Comparison of ENCODE assay signal across 9 mouse cellular contexts in the genomic region with DNA sequence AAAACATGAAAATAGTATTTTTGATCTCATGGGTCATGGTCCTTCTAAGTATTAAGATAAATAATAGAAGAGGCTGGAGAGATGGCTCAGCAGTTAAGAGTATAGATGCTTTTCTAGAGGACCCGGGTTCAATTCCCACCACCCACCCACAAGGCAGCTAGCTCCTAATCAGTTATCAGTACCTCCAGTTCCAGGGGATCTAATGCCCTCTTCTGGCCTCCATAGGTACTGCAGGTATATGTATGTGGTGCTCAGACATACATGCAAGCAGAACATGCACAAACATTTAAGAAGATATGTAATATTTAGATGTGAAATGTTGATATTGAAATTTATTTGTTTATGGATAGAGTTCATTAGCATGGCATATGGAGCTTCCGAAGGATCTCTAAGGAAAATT. TPM values are rescaled to one million over a fixed set of nuclear protein-coding genes. Genes with fewer than 3 reads are reported as not detected.
DNase-seq lines count a peak whose midpoint lies in the region; ATAC-seq and TF ChIP-seq lines count a peak whose summit lies in the region.
"Had no signal": no experiment of that assay in that cellular context is flagged by ENCODE, and none has a peak within 500 bp of the region (broad histone marks: within the 10 kb centered on the region; RNA-seq: fewer than 3 reads in every experiment).

No protein-coding gene starts in this region.

- no peak overlapping the region for H3K27ac ChIP-seq in hindbrain, postnatal 0 days
- no peak overlapping the region for H3K27ac ChIP-seq in hindbrain, embryonic 13.5 days
- no peak overlapping the region for H3K27ac ChIP-seq in liver, embryonic 13.5 days
- H3K27ac ChIP-seq in hindbrain, embryonic 14.5 days, result no peak overlapping the region

- no peaks in the 10 kb centered on the region for H3K4me1 ChIP-seq in hindbrain, postnatal 0 days (ENCODE audit: insufficient read depth, low read length)
- no peaks in the 10 kb centered on the region for H3K4me1 ChIP-seq in hindbrain, embryonic 13.5 days (replicated peaks)
- H3K4me1 ChIP-seq in liver, embryonic 13.5 days (replicated peaks), result no peaks in the 10 kb centered on the region
- H3K4me1 ChIP-seq in hindbrain, embryonic 14.5 days (replicated peaks; ENCODE audit: control insufficient read depth, insufficient read depth, low read length), result no peaks in the 10 kb centered on the region

- no peaks in the 10 kb centered on the region for H3K9me3 ChIP-seq in hindbrain, postnatal 0 days (ENCODE audit: low read length)
- H3K9me3 ChIP-seq in hindbrain, embryonic 13.5 days, result no peaks in the 10 kb centered on the region
- no peaks in the 10 kb centered on the region for H3K9me3 ChIP-seq in liver, embryonic 13.5 days (replicated peaks)
- 0 out of 2 replicates have a peak, but pooled peaks cover 4% of the 10 kb centered on the region for H3K9me3 ChIP-seq in hindbrain, embryonic 14.5 days (ENCODE audit: control insufficient read depth, low read length)

- ATAC-seq in hindbrain, postnatal 0 days, result no peak
- ATAC-seq in hindbrain, embryonic 13.5 days (ENCODE audit: low FRiP score), result no peak
- ATAC-seq in liver, embryonic 13.5 days (ENCODE audit: low read depth), result no peak
- ATAC-seq in hindbrain, embryonic 14.5 days (ENCODE audit: low FRiP score), result no peak

- no peaks in the 10 kb centered on the region for H3K36me3 ChIP-seq in hindbrain, postnatal 0 days (ENCODE audit: insufficient read depth, low read length)
- no peaks in the 10 kb centered on the region for H3K36me3 ChIP-seq in hindbrain, embryonic 13.5 days
- no peaks in the 10 kb centered on the region for H3K36me3 ChIP-seq in liver, embryonic 13.5 days
- H3K36me3 ChIP-seq in hindbrain, embryonic 14.5 days (replicated peaks; ENCODE audit: control insufficient read depth, insufficient read depth), result no peaks in the 10 kb centered on the region

- WGBS in hindbrain, postnatal 0 days, result 81% methylated on average over 2 of the region's 2 CpGs
- 78% methylated on average over 2 of the region's 2 CpGs for WGBS in hindbrain, embryonic 13.5 days
- 58% methylated on average over 2 of the region's 2 CpGs for WGBS in liver, embryonic 13.5 days (ENCODE audit: insufficient replicate concordance)
- 76% methylated on average over 2 of the region's 2 CpGs for WGBS in hindbrain, embryonic 14.5 days

- no peak overlapping the region for H3K4me2 ChIP-seq in hindbrain, postnatal 0 days (ENCODE audit: low read depth, low read length)
- H3K4me2 ChIP-seq in hindbrain, embryonic 13.5 days, result no peak overlapping the region
- no peak overlapping the region for H3K4me2 ChIP-seq in liver, embryonic 13.5 days
- no peak overlapping the region for H3K4me2 ChIP-seq in hindbrain, embryonic 14.5 days (replicated peaks)

- H3K27me3 ChIP-seq in hindbrain, postnatal 0 days (ENCODE audit: insufficient read depth, low read length), result no peaks in the 10 kb centered on the region
- peaks cover 22% of the 10 kb centered on the region; the same call in 1 of the 2 replicates for H3K27me3 ChIP-seq in hindbrain, embryonic 13.5 days
- H3K27me3 ChIP-seq in liver, embryonic 13.5 days, result no peaks in the 10 kb centered on the region
- no peaks in the 10 kb centered on the region for H3K27me3 ChIP-seq in hindbrain, embryonic 14.5 days (ENCODE audit: control insufficient read depth, insufficient read depth, low read length)

- TF ChIP-seq CTCF in hindbrain, postnatal 0 days (IDR thresholded peaks at IDR 0.05; ENCODE audit: low read depth), result peak; percentile 63

- DNase-seq in hindbrain, postnatal 0 days (ENCODE audit: low spot score), result no peak
- DNase-seq in 416B (ENCODE audit: low read depth) (peak; percentile 55), ES-CJ7 (ENCODE audit: low read depth, low spot score) (peak; percentile 73)
- peak; percentile 15 for DNase-seq in liver, embryonic 13.5 days
- no peak for DNase-seq in testis, postnatal 10 days (ENCODE audit: low spot score)
- no peak for DNase-seq in layer of hippocampus, adult 18-20 months (ENCODE audit: low spot score in 2 of 2)
- DNase-seq in hindbrain, embryonic 14.5 days (ENCODE audit: low spot score), result no peak

- no peak overlapping the region for H3K4me3 ChIP-seq in hindbrain, postnatal 0 days (ENCODE audit: low read length)
- H3K4me3 ChIP-seq in hindbrain, embryonic 13.5 days, result no peak overlapping the region
- no peak overlapping the region for H3K4me3 ChIP-seq in liver, embryonic 13.5 days (replicated peaks)
- H3K4me3 ChIP-seq in hindbrain, embryonic 14.5 days (replicated peaks; ENCODE audit: low read length), result no peak overlapping the region

- H3K9ac ChIP-seq in hindbrain, postnatal 0 days (replicated peaks; ENCODE audit: low read length), result no peak overlapping the region
- H3K9ac ChIP-seq in hindbrain, embryonic 13.5 days, result no peak overlapping the region
- H3K9ac ChIP-seq in liver, embryonic 13.5 days, result no peak overlapping the region
- H3K9ac ChIP-seq in hindbrain, embryonic 14.5 days, result no peak overlapping the region

RNA-seq across cellular contexts. Expression of a gene that starts 56.8 kb away (rescaled TPM):
- total RNA-seq in hindbrain, postnatal 0 days (2014; rRNA removed), result 0.11 TPM in 1 of 2 replicates, not detected in the other
- polyA plus RNA-seq in hindbrain, postnatal 0 days (2015; fragmentation: Nextera tagmentation; extraction: Ambion mirVana), result 0.41 and 0.44 TPM in 2 replicates
- 0.12 and 0.26 TPM in 2 replicates for polyA plus RNA-seq in hindbrain, embryonic 13.5 days (2015; fragmentation: Nextera tagmentation; extraction: Ambion mirVana)
- polyA plus RNA-seq in liver, embryonic 13.5 days (2015; fragmentation: Nextera tagmentation; extraction: Ambion mirVana), result not detected in 2 replicates
- total RNA-seq in layer of hippocampus, adult 18-20 months (2021), result 1 to 10 TPM in 1 of 2 experiments, under 1 TPM in 1; 0.79 to 1.1 TPM
- 0.18 TPM in 1 of 2 replicates, not detected in the other for polyA plus RNA-seq in hindbrain, embryonic 14.5 days (2014; fragmentation: Nextera tagmentation; extraction: Ambion mirVana)
- polyA plus RNA-seq: intestine, embryonic 14.5 days had no signal

Comparison
In these comparisons a context has a peak if more than half of its experiments do, and no peak if none do; other contexts are left out.
1. DNase-seq: peak in 416B (single experiment), ES-CJ7 (single experiment) and liver, embryonic 13.5 days (single experiment); none in hindbrain, postnatal 0 days (single experiment), testis, postnatal 10 days (single experiment), layer of hippocampus, adult 18-20 months (0 of 2) and hindbrain, embryonic 14.5 days (single experiment).